Mouse (Mus musculus) cerebellum, adult 2 months (tissue): ENCODE measurements at regions not wholly inside any gene's neighbourhood (a gene's known extent, or its start where the extent isn't known, plus 50 kb on each side); places are given as distances from the start of the nearest gene placed in this dataset.

ENCODE experiments used
- CTCF ChIP-seq: fragments of 200-500 bp; IDR thresholded peaks from 2 replicates; pipeline ENCODE4 v1.5.1; 2011; ENCODE audit warnings: low read depth, mild to moderate bottlenecking, control low read depth, low read length, moderate library complexity, borderline replicate concordance; ENCODE audit not compliant: insufficient read depth
- POLR2A ChIP-seq: fragments of 200-500 bp; IDR thresholded peaks from 2 replicates; pipeline ENCODE4 v1.6.1; 2011; ENCODE audit warnings: low read length, control low read depth, borderline replicate concordance; ENCODE audit not compliant: insufficient read depth

DNA sequence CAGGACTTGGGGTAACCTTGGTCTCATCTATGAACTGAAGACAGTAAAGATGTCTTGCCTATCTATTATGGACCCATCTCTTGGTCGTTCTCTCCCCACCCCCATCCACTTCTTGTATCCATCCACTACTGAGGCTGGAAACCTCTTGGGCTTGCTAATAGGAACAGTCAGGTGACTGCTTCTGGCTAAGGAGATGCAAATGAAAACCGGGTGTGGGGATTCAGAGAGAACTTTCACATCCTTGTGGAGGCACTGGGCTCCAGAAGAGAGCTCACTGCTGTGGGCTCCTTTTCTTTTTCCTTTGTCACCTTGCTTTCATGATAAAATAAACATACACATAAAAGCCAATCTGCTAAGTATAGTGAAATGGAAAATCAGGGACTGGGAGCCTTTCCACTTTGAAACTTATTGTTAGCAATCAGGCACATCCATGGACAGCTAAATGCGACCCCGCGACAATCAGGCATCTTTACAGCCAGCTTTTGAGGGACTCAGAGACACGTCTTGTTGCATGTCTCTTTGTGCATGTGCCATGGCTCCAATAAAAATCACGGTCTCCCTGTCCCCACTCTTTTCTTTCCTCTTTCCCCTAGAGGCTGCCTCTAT, 115.0 kb upstream of the Plxnc1 start:
- TF ChIP-seq POLR2A (no peak), CTCF (no peak)
